Mouse (Mus musculus) forebrain, embryonic 10.5 days (tissue): ENCODE results near the gene Rnf150. TPM values are rescaled to one million over a fixed set of nuclear protein-coding genes. Genes with fewer than 3 reads are reported as not detected.

ENCODE experiments used
- DNase-seq: peaks from one replicate; pipeline ENCODE4 v3.0.0-alpha.2; 2017; ENCODE audit warnings: low spot score; ENCODE audit errors: extremely low spot score
- H3K27ac ChIP-seq: fragments of 300-500 bp; sonication (generic); 2 replicates; pipeline ENCODE4 v1.5.1; 2016; ENCODE audit warnings: mild to moderate bottlenecking
- H3K27me3 ChIP-seq: fragments of 300-500 bp; sonication (generic); 2 replicates; pipeline ENCODE4 v1.6.1; 2016; ENCODE audit warnings: mild to moderate bottlenecking; ENCODE audit not compliant: poor library complexity, severe bottlenecking
- H3K36me3 ChIP-seq: fragments of 300-500 bp; sonication (generic); replicated peaks from 2 replicates; pipeline ENCODE4 v1.6.1; 2016; ENCODE audit warnings: mild to moderate bottlenecking, moderate library complexity
- H3K4me1 ChIP-seq: fragments of 300-500 bp; sonication (generic); 2 replicates; pipeline ENCODE4 v1.6.1; 2016
- H3K4me3 ChIP-seq: fragments of 300-500 bp; sonication (generic); 2 replicates; pipeline ENCODE4 v1.5.1; 2016; ENCODE audit warnings: mild to moderate bottlenecking, moderate library complexity
- H3K9me3 ChIP-seq: fragments of 300-500 bp; sonication (generic); 2 replicates; pipeline ENCODE4 v1.6.1; 2016; ENCODE audit warnings: mild to moderate bottlenecking, moderate library complexity
- WGBS: fragments of 180-500 bp; shearing (Covaris S2); methylation state at CpG from one replicate; pipeline ENCODE4 v1.1.7; 2016; 5-methylcytosine and 5-hydroxymethylcytosine counted together
- polyA plus RNA-seq: library from polyadenylated mRNA; unstranded; fragments of >200 nt; fragmentation: Nextera tagmentation; extraction: Ambion mirVana; gene quantifications from 2 replicates; pipeline ENCODE4 v1.2.1, GENCODE M21; 2016

The Rnf150 gene
- polyA plus RNA-seq, 1 experiment from 2014 or later = 1.3 TPM

DNA sequence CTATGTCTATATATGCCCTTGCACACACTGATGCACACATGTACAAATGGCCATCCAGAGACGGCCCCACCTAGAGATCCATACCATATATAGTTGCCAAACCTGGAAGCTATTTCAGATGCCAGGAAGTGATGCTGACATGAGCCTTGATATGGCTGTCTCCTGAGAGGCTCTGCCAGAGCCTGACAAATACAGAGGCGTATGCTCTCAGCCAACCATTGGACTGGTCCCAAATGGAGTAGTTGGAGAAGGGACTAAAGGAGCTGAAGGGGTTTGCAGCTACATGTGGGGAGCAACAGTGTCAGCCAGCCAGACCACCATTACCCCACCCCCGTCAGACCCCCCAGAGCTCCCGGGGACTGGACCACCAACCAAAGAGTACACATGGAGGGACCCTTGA lies 189.7 kb downstream of the Rnf150 start:
- H3K27ac ChIP-seq = no peak overlapping the region
- no peaks in the 10 kb centered on the region for H3K36me3 ChIP-seq
- 93% methylated on average over 4 of the region's 4 CpGs for WGBS

DNA sequence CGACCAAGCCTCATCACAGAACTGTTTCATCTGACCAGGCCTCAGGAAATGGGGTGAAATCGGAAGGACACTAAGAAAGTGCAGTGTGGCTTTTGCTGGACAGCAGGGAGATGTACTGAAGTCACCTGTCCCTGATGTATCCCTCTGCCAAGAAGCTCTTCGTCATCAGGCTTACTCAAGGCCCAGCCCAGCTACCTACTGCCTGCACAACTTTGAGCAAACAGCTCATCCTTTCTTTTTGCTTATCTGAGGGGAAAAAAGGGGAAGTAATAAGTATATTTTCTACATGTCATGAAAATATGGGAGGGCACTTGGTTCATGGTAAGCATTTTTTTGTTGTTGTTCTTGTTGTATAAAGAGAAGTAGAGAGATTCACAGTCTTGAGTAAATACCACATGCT lies 191.6 kb downstream of the Rnf150 start:
- DNase-seq = no peak
- Histone ChIP-seq H3K9me3 (no peaks in the 10 kb centered on the region), H3K36me3 (no peaks in the 10 kb centered on the region), H3K4me3 (no peak overlapping the region), H3K27me3 (no peaks in the 10 kb centered on the region), H3K4me1 (peaks cover 11% of the 10 kb centered on the region), H3K27ac (no peak overlapping the region)
- WGBS = 88% methylated on average over 3 of the region's 3 CpGs

More for the DNA sequence above, 189.7 kb downstream of the Rnf150 start:
- Histone ChIP-seq H3K9me3 (no peaks in the 10 kb centered on the region), H3K27me3 (no peaks in the 10 kb centered on the region), H3K4me1 (peaks cover 24% of the 10 kb centered on the region), H3K4me3 (no peak overlapping the region)
- DNase-seq = no peak

DNA sequence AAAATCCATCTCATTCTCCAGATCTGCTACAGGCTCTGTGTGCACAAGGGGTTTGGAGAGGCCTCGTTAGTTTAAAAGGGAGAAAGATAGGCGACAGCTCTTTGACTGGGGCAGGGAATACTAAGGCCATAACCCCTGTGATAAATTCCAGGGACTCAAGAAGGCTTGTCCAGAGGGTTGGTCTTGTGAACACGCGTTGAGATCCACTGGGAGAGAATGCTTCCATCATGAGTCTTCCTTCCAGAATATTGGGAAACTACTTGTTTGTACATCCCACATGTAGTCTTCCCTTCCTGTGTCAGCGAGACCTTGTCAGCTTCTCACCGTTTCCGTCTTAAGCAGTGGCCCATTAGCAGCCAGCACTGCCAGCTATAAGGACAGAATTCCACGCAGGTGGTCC lies 195.8 kb downstream of the Rnf150 start:
- DNase-seq = no peak
- H3K36me3 ChIP-seq = no peaks in the 10 kb centered on the region
- no peak overlapping the region for H3K27ac ChIP-seq
- no peaks in the 10 kb centered on the region for H3K27me3 ChIP-seq
- no peaks in the 10 kb centered on the region for H3K9me3 ChIP-seq
- no peak overlapping the region for H3K4me3 ChIP-seq
- H3K4me1 ChIP-seq = peaks cover 6% of the 10 kb centered on the region; the same call in 1 of the 2 replicates
- WGBS = 81% methylated on average over 8 of the region's 8 CpGs

DNA sequence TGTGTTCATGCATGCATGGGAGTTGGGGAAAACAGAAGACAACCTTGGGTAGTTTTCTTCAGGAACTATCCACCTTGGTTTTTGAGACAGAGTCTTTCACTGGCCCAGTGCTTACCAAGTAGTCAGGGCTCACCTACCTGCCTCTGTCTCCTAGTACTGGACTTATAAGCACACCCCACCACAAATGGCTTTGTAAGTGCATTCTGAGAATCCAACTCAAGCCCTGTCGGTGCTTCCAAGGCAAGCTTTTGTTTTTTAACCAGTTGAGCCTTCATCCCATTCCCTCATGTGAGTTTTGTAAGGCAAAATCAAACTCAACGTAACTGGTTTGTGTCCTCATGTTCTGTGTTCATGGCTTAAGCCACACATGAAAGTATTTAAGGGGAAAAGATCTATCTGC lies 196.9 kb downstream of the Rnf150 start:
- H3K4me1 ChIP-seq = peaks cover 6% of the 10 kb centered on the region; the same call in 1 of the 2 replicates
- no peak overlapping the region for H3K27ac ChIP-seq
- no peaks in the 10 kb centered on the region for H3K27me3 ChIP-seq
- H3K9me3 ChIP-seq = no peaks in the 10 kb centered on the region
- no peak for DNase-seq
- WGBS = 89% methylated on average over 2 of the region's 2 CpGs
- no peaks in the 10 kb centered on the region for H3K36me3 ChIP-seq
- H3K4me3 ChIP-seq = no peak overlapping the region

DNA sequence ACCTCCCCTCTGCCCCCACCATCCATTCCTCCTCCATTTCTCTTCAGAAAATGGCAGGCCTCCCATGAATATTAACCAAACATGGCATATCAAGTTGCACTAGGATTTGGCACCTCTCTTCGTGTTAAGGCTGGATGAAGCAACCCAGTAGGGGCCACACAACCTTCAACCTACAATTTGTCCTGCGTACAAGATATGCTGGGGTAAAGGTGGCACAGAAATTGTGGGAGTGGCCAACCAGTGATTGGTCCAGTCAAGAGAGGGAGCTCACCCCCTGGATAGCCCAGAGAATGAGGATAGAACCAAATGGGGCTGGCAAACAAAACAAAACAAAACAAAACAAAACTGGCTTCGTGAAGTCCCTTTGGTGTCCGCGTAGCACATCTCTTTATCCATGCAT lies 198.1 kb downstream of the Rnf150 start:
- no peaks in the 10 kb centered on the region for H3K9me3 ChIP-seq
- peaks cover 6% of the 10 kb centered on the region; the same call in 1 of the 2 replicates for H3K4me1 ChIP-seq
- H3K4me3 ChIP-seq = no peak overlapping the region
- H3K36me3 ChIP-seq = no peaks in the 10 kb centered on the region
- H3K27me3 ChIP-seq = no peaks in the 10 kb centered on the region
- H3K27ac ChIP-seq = no peak overlapping the region
- 85% methylated on average over 5 of the region's 5 CpGs for WGBS
- DNase-seq = no peak

DNA sequence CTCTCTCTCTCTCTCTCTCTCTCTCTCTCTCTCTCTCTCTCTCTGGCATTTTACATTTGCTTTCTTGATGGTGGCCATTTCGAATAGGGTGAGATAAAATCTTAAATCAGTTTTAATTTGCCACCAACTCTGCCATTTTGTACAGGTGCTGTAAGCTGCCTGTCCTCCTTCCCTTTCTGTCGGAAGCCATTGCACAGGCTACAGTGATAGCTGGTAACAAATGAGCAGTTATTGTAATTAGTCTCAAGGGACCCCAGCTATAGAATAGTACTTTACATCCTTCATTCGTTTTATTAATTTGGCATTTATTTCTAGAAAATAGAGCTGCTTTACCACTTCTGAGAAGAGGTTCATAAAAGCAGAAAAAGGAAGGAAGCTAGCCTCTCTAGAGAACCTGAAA lies 198.7 kb downstream of the Rnf150 start:
- 86% methylated on average over 3 of the region's 3 CpGs for WGBS

DNA sequence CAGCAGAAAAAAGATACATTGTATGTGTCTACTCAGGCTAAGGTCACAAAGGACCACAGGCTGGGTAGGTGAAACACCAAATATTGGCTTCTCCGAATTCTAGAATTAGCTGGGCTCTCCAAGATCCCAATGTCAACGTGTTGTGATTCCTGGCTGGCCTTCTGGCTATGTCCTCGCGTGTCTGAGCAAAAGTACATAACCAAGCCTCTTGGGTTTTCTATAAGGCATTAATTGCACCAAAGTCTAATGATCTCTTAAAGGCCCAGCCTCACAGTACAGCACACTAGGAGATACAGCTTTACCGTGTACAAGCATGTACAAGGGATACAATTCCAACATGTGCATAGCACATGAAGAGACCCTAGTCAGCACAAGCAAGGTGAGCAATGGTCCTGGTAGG lies 199.1 kb downstream of the Rnf150 start:
- Histone ChIP-seq H3K4me3 (no peak overlapping the region), H3K36me3 (no peaks in the 10 kb centered on the region), H3K27ac (no peak overlapping the region), H3K4me1 (peaks cover 6% of the 10 kb centered on the region; the same call in 1 of the 2 replicates), H3K27me3 (no peaks in the 10 kb centered on the region), H3K9me3 (no peaks in the 10 kb centered on the region)
- 94% methylated on average over 5 of the region's 5 CpGs for WGBS
- DNase-seq = no peak

More for the DNA sequence above, 198.7 kb downstream of the Rnf150 start:
- H3K27ac ChIP-seq = no peak overlapping the region
- H3K9me3 ChIP-seq = no peaks in the 10 kb centered on the region
- no peak for DNase-seq
- H3K4me1 ChIP-seq = peaks cover 6% of the 10 kb centered on the region; the same call in 1 of the 2 replicates
- H3K4me3 ChIP-seq = no peak overlapping the region
- H3K36me3 ChIP-seq = no peaks in the 10 kb centered on the region
- no peaks in the 10 kb centered on the region for H3K27me3 ChIP-seq

DNA sequence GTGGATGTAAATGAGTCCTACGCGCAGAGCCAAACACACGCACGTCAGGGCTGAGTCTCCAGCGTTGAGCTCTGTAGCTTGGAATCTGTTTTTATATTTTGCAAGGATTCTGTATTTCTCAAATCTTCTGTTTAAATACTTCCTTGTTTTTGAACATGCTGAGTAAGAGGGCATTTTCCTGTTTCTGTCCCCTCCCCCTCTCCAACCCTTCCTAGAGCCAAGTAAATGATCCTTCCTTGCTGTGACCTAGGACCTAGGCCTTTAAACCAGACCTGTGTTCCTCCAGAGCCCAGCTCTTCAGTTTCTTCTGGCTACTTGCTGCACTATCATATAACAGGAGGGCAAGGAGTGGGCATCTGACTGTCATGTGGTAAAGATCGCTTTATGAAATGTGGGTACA lies 200.9 kb downstream of the Rnf150 start:
- Histone ChIP-seq H3K4me1 (peaks cover 3% of the 10 kb centered on the region; the same call in 1 of the 2 replicates), H3K4me3 (no peak overlapping the region), H3K27ac (no peak overlapping the region), H3K9me3 (no peaks in the 10 kb centered on the region), H3K27me3 (no peaks in the 10 kb centered on the region), H3K36me3 (no peaks in the 10 kb centered on the region)
- WGBS = 93% methylated on average over 6 of the region's 6 CpGs
- no peak for DNase-seq

DNA sequence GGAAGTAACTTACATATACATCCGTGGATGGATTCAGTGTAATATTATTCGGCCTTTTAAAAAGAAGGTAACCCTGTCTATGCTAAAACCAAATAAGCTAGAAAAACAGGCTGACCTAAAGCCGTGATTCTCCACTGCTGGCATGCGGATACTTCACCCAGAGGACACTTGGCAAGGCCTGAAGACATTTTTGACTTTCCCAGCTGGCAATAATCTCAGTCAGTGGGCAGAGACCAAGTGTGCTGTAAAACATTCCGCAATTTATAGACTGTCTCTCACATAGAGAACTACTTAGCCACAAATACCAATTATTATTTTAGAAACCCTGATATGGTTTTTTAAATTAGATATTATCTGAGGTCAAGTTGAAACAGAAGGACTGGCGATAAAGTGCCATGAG lies 202.9 kb downstream of the Rnf150 start:
- WGBS = 90% methylated on average over 6 of the region's 6 CpGs
- Histone ChIP-seq H3K4me1 (no peaks in the 10 kb centered on the region), H3K27ac (no peak overlapping the region), H3K9me3 (no peaks in the 10 kb centered on the region), H3K27me3 (no peaks in the 10 kb centered on the region), H3K36me3 (no peaks in the 10 kb centered on the region), H3K4me3 (no peak overlapping the region)
- DNase-seq = no peak

DNA sequence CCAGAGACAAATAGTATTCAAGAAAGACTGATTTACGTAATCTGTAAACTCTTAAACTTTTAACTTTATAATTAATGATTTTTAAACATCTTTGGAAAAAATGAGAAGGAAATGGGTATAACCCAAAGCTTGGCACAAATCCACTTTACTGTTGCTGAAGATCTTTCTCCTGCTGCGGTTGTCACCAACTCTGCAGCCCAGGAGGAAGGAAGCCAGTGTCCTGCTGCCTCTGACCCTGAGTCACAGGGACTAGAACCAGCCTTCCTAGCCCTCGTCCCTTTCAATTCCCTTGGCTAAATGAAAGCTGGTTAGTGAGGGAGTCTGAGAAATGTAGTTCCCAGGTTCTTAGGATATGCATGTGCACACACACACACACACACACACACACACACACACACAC lies 203.7 kb downstream of the Rnf150 start:
- 86% methylated on average over 3 of the region's 3 CpGs for WGBS
- no peak for DNase-seq
- no peak overlapping the region for H3K4me3 ChIP-seq
- H3K9me3 ChIP-seq = no peaks in the 10 kb centered on the region
- no peak overlapping the region for H3K27ac ChIP-seq
- no peaks in the 10 kb centered on the region for H3K36me3 ChIP-seq
- no peaks in the 10 kb centered on the region for H3K4me1 ChIP-seq
- H3K27me3 ChIP-seq = no peaks in the 10 kb centered on the region

DNA sequence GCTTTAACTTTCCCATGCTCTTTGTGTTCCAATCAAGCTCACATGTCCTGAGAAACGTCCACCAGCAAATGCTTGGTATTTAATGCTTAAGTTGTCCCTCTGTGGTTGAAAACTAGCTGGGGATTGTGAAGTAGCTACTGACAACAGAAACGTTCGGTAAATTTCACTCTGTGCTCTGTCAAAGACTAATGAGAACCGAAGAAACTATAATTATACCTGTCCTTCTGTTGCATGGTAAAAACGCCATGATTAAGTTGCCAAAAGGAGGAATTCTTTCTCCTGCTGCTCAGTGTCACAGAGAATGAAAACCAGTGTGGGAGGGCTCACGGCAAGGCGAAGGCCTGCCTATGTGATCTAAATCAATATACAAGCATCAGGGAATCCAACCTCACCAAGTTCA lies 204.8 kb downstream of the Rnf150 start:
- Histone ChIP-seq H3K27me3 (no peaks in the 10 kb centered on the region), H3K4me3 (no peak overlapping the region), H3K27ac (no peak overlapping the region), H3K4me1 (no peaks in the 10 kb centered on the region), H3K9me3 (no peaks in the 10 kb centered on the region), H3K36me3 (no peaks in the 10 kb centered on the region)
- 74% methylated on average over 7 of the region's 7 CpGs for WGBS
- DNase-seq = no peak

DNA sequence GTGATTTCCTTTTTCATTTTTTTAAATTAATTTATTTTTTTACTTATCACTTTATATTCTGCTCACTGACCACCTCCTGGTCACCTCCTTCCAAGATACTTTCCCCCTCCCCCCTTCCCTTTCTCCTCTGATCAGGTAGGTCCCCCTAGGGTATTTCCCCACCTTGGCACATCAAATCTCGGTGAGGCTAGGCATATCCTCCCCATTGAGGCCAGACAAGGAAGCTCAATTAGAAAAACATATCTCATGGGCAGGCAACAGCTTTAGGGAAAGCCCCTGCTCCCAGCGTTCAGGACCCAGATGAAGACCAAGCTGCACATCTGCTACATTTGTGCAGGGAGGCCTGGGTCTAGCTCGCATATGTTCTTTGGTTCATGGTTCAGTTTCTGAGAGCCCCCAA lies 211.1 kb downstream of the Rnf150 start:
- no peak overlapping the region for H3K27ac ChIP-seq
- no peaks in the 10 kb centered on the region for H3K27me3 ChIP-seq
- 88% methylated on average over 3 of the region's 3 CpGs for WGBS
- peaks cover 2% of the 10 kb centered on the region; the same call in 1 of the 2 replicates for H3K4me1 ChIP-seq
- H3K4me3 ChIP-seq = no peak overlapping the region
- no peak for DNase-seq
- H3K9me3 ChIP-seq = no peaks in the 10 kb centered on the region
- H3K36me3 ChIP-seq = no peaks in the 10 kb centered on the region

DNA sequence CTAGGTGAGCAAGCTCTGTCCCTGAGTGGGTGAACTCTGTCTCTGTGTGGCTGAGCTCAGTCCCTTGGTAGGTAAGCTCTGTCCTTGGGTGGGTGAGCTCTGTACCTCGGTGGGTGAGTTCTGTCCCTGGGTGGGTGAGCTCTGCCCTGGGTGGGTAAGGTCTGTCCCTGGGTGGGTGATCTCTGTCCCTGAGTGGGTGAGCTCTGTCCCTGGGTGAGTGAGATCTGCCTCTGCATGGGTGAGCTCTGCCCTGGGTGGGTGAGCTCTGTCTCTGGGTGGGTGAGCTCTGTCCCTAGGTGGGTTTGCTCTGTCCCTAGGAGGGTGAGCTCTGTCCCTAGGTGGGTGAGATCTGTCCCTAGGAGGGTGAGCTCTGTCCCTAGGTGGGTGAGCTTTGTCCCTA lies 213.5 kb downstream of the Rnf150 start:
- no peak for DNase-seq
- H3K27me3 ChIP-seq = no peaks in the 10 kb centered on the region
- no peaks in the 10 kb centered on the region for H3K9me3 ChIP-seq
- H3K4me1 ChIP-seq = peaks cover 2% of the 10 kb centered on the region; the same call in 1 of the 2 replicates
- H3K4me3 ChIP-seq = no peak overlapping the region
- 100% methylated on average over 1 of the region's 1 CpGs for WGBS
- no peak overlapping the region for H3K27ac ChIP-seq
- H3K36me3 ChIP-seq = no peaks in the 10 kb centered on the region

DNA sequence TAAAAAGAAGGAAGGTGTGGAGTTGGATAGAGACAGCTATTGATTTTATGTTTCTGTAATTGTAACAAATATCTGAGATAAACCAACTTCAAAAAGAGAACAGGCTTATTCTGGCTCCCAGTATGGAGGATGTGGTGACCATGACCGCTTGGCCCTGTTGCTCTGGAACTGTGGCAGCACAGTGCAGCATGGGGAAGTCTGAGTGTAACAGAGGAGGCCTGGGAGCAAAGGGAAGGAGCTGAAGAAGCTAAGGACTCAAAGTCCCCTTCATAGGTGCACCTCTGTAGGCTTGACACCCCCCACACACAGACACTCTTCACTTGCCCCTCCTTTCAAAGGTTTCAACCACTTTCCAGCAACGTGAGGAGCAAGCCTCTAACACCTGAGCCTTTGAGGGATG lies 214.2 kb downstream of the Rnf150 start:
- H3K27me3 ChIP-seq = no peaks in the 10 kb centered on the region
- no peak overlapping the region for H3K27ac ChIP-seq
- H3K36me3 ChIP-seq = no peaks in the 10 kb centered on the region
- no peak overlapping the region for H3K4me3 ChIP-seq
- H3K4me1 ChIP-seq = peaks cover 2% of the 10 kb centered on the region; the same call in 1 of the 2 replicates
- H3K9me3 ChIP-seq = no peaks in the 10 kb centered on the region
- DNase-seq = no peak
- 80% methylated on average over 2 of the region's 2 CpGs for WGBS
